Mouse (Mus musculus) liver, adult (tissue): ENCODE results near the gene Glrp1.

ENCODE experiments used
- GATA4 ChIP-seq: IDR thresholded peaks from 2 replicates; pipeline ENCODE4 v1.6.1; 2014; ENCODE audit warnings: mild to moderate bottlenecking, low read length; ENCODE audit not compliant: insufficient replicate concordance

The Glrp1 gene

GRCm38 (mm10) chr1:88507214-88507613 is 2.7 kb downstream of the Glrp1 start:
- TF ChIP-seq GATA4, result no peak

DNA sequence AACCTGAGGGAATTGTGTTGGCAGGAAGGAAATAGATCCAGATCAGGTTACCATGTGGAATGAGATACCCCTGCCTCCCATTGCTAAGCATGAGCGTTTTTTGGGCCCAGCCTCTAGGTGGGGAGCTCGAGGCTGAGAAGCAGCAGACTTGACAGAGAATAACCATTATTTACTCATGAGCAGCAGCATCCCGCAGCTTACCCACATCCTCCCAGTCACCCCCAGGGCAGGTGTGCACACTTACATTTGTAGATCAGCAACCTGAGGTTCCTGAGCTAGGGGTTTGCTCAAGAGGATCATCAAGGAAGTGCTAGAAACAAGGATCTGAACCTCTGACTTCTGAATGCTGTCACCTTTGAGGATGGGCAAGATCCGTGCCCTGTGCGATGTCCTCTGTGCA is 3.5 kb downstream of the Glrp1 start:
- no peak for TF ChIP-seq GATA4

DNA sequence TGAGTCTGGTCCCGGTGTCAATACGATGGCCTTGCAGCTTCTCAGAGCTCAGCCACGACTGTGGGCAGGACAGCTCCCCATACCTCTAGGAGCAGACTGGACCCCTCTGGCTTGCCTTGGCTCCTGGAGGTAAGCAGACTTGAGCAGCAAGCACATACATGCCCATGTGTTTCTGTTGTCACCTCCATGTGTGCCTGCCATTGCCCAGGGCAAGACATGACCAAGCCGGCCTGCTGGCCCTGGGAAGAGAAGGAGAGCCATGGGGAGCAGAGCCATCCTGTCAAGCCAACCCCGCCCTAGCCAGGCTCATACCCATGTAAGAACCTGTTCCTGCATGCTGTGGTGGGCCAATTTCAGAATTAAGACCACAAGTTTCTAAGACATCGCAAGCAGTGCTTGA is 4.2 kb downstream of the Glrp1 start:
- TF ChIP-seq GATA4, result no peak

DNA sequence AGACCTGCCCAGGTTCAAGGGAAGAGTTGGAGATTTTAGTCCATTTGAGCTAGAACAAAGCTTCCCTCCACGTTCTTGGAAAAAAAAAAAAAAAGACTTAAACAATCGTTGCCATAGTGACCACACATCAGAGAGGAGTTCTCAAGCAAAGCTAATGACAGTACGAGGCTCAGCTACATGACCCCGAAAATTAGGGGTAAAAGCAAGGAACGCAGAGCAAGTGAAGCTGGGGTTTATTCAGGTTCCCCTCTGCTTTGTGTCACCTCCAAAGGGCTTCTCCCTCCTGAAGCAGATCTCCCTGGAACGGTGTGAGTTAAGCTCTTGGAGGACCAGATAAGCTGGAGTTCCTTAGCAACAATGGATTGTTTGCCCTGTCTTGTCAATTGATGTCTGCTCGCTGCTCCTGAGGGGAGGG is 5.3 kb downstream of the Glrp1 start:
- no peak for TF ChIP-seq GATA4

DNA sequence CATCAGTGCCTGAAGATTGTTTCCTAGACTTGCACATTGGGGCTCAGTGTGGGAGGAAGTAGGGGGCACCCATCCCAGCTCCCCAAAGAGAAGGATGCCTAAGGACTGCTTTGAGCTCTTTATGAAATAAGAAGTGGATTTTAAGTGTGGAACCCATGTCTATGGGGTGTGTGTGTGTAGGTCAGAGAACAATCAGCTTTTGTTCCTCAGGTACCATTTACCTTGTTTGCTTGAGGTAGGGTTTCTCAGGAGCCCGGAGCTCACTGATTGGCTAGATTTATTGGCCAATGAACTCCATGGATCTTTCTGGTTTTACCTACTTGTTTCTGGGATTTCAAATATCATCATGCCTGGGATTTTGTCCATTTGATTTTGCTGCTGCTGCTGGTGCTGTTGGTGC is 7.0 kb downstream of the Glrp1 start:
- TF ChIP-seq GATA4, result no peak

- TF ChIP-seq GATA4, result no peak
Observed at GRCm38 (mm10) chr1:88499230-88499737, 10.6 kb downstream of the Glrp1 start.

- no peak for TF ChIP-seq GATA4
Observed at GRCm38 (mm10) chr1:88497407-88497806, 12.5 kb downstream of the Glrp1 start.

DNA sequence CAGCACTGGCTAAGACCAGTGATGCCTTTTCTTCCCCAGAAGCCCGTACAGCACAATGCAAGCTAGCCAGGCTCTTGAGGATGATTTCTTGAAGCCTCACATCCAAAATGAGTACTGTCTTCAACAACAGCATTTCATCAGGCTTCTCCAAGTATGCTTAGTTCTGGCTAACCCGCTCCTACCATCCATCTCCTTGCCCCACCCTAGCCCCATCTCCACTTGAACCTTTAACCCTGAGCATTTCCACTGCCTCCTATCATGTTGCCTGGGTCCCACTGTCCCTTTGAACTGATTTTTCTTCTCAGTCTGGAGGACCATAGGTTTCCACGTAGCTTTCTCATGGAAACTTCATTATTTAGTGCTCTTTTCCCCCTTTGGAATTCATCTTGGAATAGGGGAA is 17.5 kb downstream of the Glrp1 start:
- TF ChIP-seq GATA4, result no peak

DNA sequence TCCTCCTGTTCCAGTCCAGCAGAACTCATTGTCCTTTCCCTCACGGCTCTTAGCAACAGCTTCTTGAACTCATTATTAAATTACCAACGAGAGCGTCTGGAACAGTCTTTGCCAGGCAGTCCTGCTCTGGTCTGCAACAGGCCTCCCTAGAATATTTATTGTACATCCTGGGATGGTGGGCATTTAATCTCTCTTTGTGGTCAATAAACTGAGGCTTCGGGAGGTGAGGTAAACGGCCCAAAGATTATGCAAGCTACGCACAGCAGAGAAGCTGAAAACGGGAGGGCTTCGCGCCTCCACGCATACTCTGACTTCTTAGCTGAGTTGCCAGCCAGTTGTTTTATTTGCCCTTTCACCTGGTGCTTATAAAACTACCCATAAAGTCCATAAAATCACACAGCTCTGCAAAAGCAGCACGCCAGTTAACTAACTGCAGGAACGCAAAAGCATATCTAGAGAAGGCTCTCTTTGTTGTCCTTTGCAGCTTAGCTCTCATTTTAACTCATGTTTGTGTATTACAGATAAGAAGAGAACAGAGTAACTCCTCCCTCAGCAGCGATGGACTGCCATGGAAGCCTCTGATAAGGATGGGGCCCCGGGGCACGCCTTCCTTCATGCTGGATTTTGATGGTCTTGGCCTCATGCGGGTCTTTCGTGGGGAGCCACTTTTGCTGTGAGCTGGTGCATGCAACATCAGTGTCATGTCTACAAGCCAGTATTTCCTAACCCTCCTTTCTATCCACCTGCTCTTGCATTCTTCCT is 18.1 kb downstream of the Glrp1 start:
- TF ChIP-seq GATA4, result no peak

- TF ChIP-seq GATA4, result no peak
Observed at GRCm38 (mm10) chr1:88490164-88490563, 19.7 kb downstream of the Glrp1 start.

- peak; percentile 19; the same call in 1 of the 2 replicates for TF ChIP-seq GATA4
Observed at GRCm38 (mm10) chr1:88488957-88489356, 20.9 kb downstream of the Glrp1 start.

GRCm38 (mm10) chr1:88486336-88486735 is 23.5 kb downstream of the Glrp1 start:
- TF ChIP-seq GATA4, result no peak

DNA sequence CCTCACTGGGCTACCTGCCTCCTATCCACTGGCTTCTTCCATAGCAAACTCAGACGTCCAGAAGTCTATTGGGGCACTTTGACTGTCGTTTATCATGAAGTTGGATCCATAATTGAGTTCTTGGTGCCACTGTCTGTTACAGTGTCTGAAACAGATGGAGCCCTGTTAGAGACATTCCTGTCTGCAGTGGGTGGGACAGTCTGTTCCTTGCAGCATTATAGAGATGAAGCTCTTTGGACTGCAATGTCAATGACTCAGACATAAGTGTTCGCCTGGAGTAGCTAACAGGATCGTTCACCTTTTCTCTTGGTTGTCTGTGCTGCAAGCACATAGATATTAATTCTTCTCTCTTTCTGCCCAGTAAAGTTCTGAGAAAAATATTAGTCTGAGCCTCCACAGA is 25.8 kb downstream of the Glrp1 start:
- no peak for TF ChIP-seq GATA4

DNA sequence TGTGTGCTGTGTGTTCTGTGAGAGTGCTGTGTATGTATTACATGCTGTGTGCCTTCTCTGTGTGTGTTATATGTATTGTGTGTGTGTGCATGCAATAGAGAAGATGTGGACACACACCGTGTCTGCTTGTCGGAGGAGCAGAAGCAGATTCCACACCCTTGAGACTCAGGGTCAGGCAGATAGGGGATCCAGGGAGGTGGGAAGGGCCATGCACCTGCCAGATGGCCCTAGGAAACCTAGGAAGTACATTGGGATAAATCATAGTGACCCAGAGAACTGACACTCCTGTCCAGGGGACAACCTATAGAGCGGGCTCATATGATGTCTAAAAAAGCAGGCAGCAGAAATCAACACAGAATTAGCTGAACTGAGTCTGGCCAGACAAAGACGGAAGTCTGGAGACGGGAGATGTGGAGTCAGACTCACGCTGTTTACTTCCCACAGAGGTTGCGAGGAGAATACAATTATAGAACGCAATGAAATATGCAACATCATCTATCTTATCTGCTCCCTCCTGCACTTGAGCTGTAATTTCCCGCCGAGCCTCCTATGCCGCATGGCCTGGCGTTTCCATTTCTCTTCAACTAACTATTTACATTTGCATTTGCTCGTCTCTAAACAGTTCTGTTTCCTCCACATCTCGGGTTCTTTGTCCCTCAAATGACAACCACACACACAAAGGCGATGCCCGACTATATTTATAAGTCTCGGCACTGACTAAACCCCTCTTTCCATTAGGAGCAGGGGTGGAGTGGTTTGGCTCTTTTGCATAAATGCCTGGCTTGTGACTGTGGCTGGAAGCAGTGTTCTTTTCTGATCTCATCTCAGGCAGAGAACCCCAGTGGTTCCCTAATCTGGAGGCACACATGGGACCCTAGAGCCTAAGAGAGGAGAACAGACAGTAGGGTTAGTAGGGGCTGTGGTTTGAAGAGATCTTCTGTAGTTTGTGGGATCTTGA is 27.4 kb downstream of the Glrp1 start:
- peak; percentile 48; the same call in 1 of the 2 replicates for TF ChIP-seq GATA4

DNA sequence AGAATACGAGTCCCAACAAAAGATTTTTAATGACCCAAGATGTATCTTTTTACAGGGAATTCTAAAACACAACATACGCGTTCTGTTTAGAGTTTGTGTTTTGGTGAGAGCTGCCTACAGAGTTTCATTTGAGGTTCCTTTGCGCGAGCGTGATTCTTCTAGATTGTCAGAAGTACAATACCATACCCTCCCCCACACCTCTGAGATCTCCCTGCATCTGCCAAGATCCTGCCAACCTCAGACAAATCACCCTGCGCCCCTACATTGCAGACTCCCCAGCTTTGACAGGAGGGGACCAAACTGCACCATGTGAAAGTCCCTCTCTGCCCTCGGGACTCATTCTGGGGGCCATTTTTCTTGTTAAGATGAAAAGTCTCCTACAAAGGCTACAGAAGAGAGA is 29.3 kb downstream of the Glrp1 start:
- no peak for TF ChIP-seq GATA4

- TF ChIP-seq GATA4, result no peak
Observed at GRCm38 (mm10) chr1:88478205-88478604, 31.7 kb downstream of the Glrp1 start.
